Mouse (Mus musculus): ENCODE data around the gene Ghr.

Ghr gene

GRCm38 (mm10) chr15:3281216-3281615 is 302.1 kb downstream of the Ghr start:
- no peak for DNase-seq

- no peak for DNase-seq
Observed at GRCm38 (mm10) chr15:3279242-3279641, 304.1 kb downstream of the Ghr start.

- no peak for DNase-seq
Observed at GRCm38 (mm10) chr15:3277391-3277790, 305.9 kb downstream of the Ghr start.

GRCm38 (mm10) chr15:3273191-3273590 is 310.1 kb downstream of the Ghr start:
- no peak for DNase-seq

GRCm38 (mm10) chr15:3271216-3271615 is 312.1 kb downstream of the Ghr start:
- DNase-seq: no peak

GRCm38 (mm10) chr15:3270646-3271077 is 312.6 kb downstream of the Ghr start:
- peak; percentile 16 to 17 for DNase-seq

- DNase-seq: no peak
Observed at GRCm38 (mm10) chr15:3269996-3270645, 313.2 kb downstream of the Ghr start.

- no peak for DNase-seq
Observed at GRCm38 (mm10) chr15:3269496-3269895, 313.8 kb downstream of the Ghr start.

- DNase-seq: no peak
Observed at GRCm38 (mm10) chr15:3268247-3268646, 315.0 kb downstream of the Ghr start, which contains the start of gene Selenop. Selenop (plus strand) TSS chr15:3268547.
